Mouse (Mus musculus) right cerebral cortex, adult 2 months (tissue): Measurements from ENCODE around the gene Lsm4.

ENCODE experiments used
- DNase-seq, 2 experiments: peaks; one replicate each; pipeline ENCODE4 v3.0.0; 2021 to 2022; ENCODE audit warnings: low spot score in 2 of 2

Lsm4 gene

GRCm38 (mm10) chr8:70673079-70673856 lies at the start of gene Lsm4:
Gene Lsm4, plus strand, starts transcription at chr8:70673248.
- peak; percentile 99 to 100 for DNase-seq

DNA sequence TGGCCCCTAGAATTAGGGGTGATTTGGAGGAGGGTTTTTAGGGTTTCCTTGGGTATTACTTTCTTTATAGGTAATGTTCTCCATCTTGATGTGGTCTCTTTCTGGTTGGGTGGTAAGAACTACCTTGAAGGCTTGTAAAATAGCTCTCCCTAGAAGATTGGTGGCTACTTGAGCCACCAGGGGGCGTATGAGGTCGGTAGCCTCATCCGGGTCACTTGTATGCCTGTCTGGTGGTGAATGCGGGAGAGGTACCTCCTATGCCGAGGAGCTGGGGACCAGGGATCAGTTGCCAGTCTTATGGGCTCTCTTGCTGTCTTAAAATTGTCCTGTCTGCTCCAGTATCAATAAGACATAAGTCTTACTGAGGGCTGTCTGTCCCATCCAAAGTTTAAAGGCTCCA lies 47.9 kb upstream of the Lsm4 start:
- no peak for DNase-seq

DNA sequence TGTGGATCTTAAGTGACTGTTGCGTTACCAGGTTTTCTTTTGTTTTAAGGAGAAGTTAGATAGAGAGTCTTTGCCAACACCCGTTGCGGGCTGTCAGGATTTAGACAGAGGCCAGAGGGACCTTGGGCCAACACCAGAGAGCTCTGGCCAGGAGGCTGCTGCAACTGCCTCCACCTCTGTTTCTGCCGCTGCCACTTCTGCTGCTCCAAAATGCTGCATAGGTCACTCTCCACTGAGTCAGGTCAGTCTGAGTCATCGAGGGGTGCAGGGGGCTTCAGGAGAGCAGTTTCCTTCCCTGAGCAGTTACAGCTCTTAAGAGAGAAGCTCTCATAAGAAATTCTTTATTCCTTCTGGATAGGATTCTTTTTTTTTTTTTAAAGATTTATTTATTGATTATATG lies 46.0 kb upstream of the Lsm4 start:
- no peak for DNase-seq

DNA sequence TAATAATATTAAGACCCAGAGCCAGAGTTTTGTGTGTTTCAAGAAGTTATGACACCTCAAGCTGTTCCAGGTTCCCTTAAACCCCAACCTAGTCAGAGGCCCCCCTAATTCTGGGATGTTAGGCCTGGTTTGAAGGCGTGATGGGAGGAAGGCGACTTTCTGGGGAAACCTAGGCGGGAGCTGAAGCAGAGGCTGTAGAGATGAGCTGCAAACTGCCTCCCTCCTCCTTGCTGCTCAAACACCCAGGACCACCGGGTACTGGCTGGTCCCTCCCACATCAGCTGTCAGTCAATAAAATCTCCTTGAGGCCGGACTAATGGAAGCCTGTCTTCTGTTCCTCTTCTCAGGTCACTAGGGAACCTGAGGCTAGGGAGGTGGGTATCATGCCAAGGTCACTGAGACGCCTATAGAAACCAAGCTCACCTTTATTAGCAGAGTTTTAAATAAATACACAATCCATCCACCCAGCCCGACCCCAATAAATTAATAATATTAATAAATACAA lies 44.0 kb upstream of the Lsm4 start:
- no peak for DNase-seq

DNA sequence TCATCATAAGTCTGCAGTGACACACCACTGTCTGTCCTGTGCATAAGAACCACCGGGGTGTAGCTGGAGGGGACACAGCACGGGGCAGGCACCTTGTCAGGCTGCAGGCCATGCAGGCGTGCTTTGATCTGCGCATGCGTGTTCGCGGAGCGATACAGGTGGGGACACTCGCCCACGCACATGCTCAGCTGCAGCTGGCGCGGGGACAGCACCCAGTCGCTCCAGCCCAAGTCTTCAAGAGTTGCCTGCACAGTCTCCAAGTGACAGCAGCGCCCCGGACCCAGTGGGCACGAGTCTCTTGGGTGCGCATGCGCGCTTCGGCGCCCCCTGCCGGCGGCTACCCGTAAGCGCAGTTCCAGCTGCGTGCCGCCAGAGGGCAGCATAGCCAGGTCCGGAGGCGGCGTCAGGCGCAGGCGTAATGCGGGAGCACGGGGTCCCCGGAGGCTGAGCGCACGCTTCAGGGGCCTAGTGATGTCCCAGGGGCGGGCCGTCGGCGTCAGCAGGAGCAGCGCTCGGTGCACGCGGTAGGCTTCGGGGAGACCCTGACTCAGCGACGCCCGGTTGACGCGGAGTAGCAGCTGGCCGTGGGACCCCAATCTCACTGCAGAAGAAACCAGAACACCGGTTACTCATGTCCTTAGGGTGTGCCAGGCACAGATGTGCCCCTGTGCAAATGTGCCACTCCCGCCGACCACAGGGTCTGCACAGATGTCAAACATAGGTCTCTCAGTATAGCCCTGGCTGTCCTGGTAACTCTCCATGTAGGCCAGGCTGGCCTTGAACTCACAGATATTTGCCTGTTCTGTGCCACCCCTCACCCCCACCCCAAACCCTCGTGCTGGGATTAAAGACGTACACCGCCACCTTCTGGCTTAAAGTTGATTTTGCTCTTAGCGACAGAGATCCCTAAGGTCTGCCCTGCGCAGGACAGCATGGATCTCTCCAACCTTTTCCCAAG lies 43.2 kb upstream of the Lsm4 start:
- peak; percentile 87 to 93 for DNase-seq

- no peak for DNase-seq
These were observed 42.3 kb upstream of the Lsm4 start for GRCm38 (mm10) chr8:70630532-70631381.

- DNase-seq: no peak
These were observed 41.6 kb upstream of the Lsm4 start for GRCm38 (mm10) chr8:70631436-70631835.

DNA sequence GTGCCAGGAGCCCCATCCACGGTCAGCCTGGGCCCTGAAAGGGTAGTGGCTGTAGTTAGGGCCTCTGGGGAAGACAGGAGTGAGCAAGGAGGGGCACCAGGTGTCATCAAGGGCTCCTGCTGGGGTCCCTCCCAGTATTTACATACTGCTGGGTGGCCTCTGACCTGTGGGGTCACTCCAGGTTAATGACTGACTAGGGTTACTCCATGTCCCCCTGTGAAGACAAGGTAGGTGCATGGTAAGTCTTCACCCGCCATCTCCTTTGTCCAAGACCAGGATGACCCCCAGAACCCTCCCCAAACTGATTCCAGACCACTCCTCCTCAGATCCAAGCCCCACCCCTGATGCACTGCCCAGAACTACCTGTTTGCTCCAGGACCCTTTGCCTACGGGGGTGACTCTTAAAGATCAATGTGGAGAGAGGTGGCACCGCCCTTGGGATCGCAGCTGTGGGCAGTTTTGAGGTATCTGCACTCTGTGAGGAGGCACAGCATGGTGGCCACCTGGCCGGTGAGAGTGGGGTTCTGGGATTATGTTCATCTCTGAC lies 40.6 kb upstream of the Lsm4 start, which contains the start of gene Gdf15:
Gene Gdf15 (minus strand): TSS at position 111 of the 547 bp plus-strand sequence.
- DNase-seq: no peak

DNA sequence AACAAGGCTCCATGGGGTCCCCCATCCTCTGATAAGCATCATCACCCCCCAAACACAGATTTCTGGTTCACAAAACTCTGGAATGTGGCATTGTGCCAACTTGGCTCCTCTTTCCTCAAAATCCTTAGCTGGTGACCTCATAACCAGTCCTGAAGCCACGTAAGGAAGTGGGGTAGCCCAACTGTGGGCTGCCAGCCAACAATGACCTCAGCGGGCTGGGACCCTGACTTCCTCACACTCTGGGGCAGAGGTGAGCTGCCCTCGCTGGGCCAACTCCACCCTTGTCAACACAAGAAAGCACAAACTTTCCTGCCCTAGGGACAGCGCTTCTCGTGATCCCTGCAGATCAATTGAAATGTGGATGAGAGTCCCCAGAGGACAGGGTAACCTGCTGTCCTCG lies 39.0 kb upstream of the Lsm4 start:
- DNase-seq: no peak

DNA sequence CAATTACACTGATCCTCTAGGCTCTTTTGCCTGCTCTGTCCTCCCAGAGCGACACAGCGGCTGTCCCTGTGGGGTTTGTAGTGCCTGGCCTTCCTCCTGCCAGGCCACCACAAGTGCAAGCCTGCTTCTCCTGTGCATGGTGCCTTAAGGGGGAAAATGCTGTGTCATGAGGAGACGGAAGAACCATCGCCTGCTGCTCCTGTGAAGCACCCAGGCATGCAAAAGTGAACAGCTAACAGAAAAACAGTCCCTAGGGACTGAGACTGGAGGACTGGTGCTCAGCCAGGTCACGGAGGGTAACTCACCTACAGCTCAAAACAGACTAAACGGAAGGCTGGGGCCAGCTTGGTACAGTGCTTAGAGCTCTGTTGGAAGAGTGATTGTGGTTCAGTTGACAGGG lies 37.5 kb upstream of the Lsm4 start:
- DNase-seq: no peak

DNA sequence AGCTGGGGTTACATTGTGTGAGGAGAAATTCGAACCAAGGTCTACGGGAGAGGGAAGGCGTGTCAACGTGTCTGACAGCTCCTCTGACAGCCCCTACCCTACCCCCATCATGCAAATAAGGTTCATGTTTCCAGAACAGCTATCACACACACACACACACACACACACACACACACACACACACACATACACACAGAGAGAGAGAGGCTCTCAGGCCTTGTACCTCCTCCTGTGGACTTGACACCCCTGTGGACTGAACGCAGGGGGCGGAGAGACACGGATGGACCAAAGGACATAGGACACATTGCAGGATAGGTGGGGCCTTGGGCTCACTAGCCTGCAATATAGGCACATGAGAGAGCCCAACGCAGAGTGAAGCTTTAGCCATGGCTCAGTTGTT lies 36.2 kb upstream of the Lsm4 start:
- no peak for DNase-seq

GRCm38 (mm10) chr8:70638752-70639151 lies 34.3 kb upstream of the Lsm4 start:
- no peak for DNase-seq

GRCm38 (mm10) chr8:70643019-70643418 lies 30.0 kb upstream of the Lsm4 start:
- no peak for DNase-seq

DNA sequence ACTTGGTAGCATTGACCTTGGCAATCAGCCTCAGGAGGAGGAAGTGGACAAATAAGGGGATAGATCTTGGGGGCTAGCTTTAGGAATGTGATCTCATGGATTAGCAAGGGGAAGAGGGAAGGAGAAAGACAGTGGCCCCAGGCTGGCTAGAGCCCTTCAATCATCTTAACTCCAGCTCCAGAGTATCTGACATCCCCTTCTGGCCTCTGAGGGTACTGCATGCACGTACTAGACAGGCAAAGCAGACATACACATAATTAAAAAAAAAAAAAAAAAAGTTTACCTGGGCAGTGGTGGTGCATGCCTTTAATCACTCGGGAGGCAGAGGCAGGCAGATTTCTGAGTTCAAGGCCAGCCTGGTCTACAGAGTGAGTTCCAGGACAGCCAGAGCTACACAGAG lies 29.0 kb upstream of the Lsm4 start:
- DNase-seq: no peak

DNA sequence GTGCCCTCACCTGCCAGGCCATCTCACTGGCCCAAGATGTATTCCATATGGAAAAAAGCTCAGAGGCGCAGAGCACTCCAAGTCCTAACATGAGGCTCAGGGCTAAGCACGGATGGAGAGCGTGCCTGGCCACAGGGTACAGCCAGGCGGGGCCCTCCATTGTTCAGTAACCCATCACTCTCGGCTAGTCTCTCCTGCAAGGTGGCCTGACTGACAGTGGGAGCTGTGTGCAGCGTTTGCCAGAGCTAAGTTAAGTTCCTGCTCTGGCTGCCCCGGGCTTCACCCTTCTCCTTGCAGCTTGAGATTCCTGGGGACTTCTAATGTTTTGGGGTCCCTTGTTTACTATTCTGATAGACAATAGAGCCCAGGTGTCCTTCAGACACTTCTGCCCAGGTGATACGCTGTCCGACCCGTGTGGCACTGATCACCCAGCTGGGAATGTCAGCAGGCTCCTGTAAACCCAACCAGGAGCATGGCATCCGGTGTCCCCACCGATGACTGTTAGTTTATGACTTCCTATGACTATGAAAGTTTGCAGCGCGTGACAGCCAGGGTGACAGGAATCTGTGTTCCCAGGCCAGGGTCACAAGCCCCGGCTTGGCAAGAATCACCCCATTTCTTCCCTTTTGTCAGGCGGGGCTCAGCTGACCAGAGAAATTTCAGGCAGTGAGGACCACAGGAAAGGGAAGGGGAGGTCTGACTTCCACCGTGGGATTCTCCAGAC lies 27.4 kb upstream of the Lsm4 start:
- DNase-seq: no peak

- DNase-seq: no peak
These were observed 26.7 kb upstream of the Lsm4 start for GRCm38 (mm10) chr8:70646369-70646768.

DNA sequence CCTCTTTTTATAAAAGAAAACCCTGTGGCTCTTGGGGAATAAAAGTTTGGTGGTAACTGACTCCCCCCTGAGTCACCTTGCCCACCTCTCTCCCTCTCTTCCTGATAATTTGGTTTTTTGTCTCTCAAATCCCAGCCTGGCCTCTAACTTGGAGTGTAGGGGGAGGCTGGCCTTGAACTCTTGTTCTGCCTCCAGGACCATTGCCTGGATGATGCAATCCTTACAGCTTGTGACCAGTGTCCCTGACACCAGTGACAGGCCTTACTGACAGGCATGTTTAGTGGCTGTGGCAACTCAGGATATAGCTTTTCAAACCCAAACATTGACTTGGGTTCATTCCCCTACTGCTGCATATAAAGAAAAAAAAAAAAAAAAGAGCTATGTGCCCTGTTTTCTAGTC lies 26.3 kb upstream of the Lsm4 start:
- no peak for DNase-seq

DNA sequence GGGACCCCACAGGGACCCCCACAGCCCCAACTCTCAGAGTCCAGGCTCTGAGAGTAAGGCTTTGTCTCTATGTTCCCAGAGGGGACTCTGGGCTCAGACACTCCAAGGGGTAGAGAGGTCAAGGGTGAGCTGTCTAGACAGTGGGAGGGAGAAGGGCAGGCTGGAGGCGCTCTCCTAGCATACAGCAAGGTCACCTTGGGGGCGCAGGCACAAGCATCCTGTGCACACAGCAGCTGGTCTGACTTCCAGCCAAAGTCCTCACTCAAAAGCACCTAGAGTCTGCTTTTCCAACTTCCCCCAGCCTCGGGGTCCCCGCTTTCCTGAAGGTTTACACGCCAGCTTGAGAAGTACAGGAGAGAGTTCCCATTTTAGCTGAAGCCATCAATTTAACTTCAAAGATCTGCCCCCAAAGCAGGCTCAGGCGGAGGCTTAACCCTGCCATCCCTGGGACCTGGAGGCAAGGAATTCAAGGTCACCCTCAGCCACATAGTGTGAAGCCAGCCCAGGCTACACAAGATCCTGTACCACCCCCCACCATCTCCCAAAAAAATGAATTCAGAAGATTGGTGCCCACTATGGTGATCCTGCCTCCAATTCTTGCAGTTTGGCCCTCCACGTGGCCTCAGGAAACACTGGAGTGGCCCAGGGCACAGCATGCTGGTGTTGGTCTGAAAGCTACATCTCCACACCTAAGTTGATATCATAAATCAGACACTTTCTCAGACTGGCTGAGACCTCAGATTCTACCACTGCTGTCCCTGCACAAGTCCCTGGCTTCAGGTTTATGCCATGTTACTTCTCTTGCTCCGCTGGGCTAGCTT lies 25.5 kb upstream of the Lsm4 start:
- DNase-seq: no peak

- DNase-seq: no peak
These were observed 24.9 kb upstream of the Lsm4 start for GRCm38 (mm10) chr8:70648164-70648442.

GRCm38 (mm10) chr8:70648921-70649320 lies 24.1 kb upstream of the Lsm4 start:
- DNase-seq: no peak
